Mouse (Mus musculus) testis, adult 2 months (tissue): ENCODE data around the gene Cdip1. TPM values are rescaled to one million over a fixed set of nuclear protein-coding genes. Genes with fewer than 3 reads are reported as not detected.

Experiments
- H3K27ac ChIP-seq: fragments of 200-500 bp; 2 replicates; pipeline ENCODE4 v1.5.1; 2012; ENCODE audit warnings: low read depth, low read length; ENCODE audit not compliant: control insufficient read depth, insufficient read depth
- H3K27me3 ChIP-seq: fragments of 200-500 bp; 2 replicates; pipeline ENCODE4 v1.6.1; 2012; ENCODE audit warnings: mild to moderate bottlenecking, low read length, moderate library complexity; ENCODE audit not compliant: control insufficient read depth, insufficient read depth
- H3K36me3 ChIP-seq: fragments of 200-500 bp; 2 replicates; pipeline ENCODE4 v1.6.1; 2012; ENCODE audit warnings: mild to moderate bottlenecking, low read length; ENCODE audit not compliant: control insufficient read depth, insufficient read depth
- H3K4me1 ChIP-seq: fragments of 200-500 bp; 2 replicates; pipeline ENCODE4 v1.6.1; 2012; ENCODE audit warnings: low read length; ENCODE audit not compliant: control insufficient read depth, insufficient read depth
- H3K4me3 ChIP-seq: fragments of 200-500 bp; 2 replicates; pipeline ENCODE4 v1.5.1; 2012; ENCODE audit warnings: low read depth, mild to moderate bottlenecking, low read length, moderate library complexity, mixed read lengths; ENCODE audit not compliant: control insufficient read depth
- CTCF ChIP-seq: fragments of 200-500 bp; IDR thresholded peaks from 2 replicates; pipeline ENCODE4 v1.5.1; 2012; ENCODE audit warnings: low read depth, mild to moderate bottlenecking, inconsistent platforms, low read length, moderate library complexity; ENCODE audit not compliant: control insufficient read depth, insufficient read depth, insufficient replicate concordance
- POLR2A ChIP-seq: fragments of 200-500 bp; IDR thresholded peaks from 2 replicates; pipeline ENCODE4 v1.6.1; 2012; ENCODE audit warnings: low read depth, mild to moderate bottlenecking, inconsistent platforms, low read length, moderate library complexity; ENCODE audit not compliant: control insufficient read depth
- polyA plus RNA-seq: library from polyadenylated mRNA; depleted of rRNA; stranded (reverse); fragments of >200 nt; gene quantifications from 2 replicates; pipeline ENCODE4 v1.2.3, GENCODE M21; 2012

Gene Cdip1
- polyA plus RNA-seq, 1 experiment: 57.0 TPM

DNA sequence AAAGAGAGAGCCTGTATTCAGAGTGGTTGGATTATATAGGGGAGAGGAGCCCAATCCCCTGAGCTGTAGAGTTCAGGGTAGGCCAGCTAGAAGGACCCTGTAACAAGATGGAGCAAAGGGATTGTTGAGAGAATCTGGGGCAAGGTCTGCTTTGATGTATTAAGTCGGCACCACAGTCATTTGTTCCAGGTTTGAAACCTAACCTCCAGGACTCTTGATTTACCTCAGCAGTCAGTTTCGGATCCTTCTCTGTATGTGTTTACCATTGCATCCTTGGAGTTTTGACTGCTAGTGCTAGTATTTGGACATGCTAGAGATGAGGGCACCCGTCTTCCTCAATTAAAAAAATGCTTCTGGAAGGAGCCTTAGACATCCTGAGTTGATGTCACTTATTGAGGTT, 37.9 kb downstream of the Cdip1 start:
- H3K4me3 ChIP-seq: no peak overlapping the region
- no peaks in the 10 kb centered on the region for H3K36me3 ChIP-seq
- H3K27me3 ChIP-seq: no peaks in the 10 kb centered on the region
- TF ChIP-seq POLR2A: no peak
- TF ChIP-seq CTCF: no peak
- H3K4me1 ChIP-seq: no peaks in the 10 kb centered on the region
- H3K27ac ChIP-seq: no peak overlapping the region

DNA sequence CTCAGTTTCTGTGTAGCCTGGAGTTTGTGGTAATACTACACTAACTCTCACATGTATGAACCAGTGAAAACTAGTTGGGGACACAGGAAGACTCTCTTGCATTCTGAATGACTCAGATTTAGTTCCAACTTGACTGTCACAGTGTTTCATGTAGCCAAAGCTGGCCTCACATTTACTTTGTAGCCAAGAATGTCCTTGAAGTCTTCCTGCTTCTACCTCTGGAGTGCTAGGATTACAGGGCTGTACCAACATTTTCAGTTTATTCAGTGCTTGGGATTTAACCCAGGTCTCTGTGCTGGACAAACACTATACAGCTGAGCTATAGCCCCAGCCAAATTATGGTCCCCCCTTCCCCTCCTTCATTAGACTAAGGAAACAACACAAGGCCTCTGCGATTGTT, 47.9 kb downstream of the Cdip1 start:
- H3K27me3 ChIP-seq: no peaks in the 10 kb centered on the region
- H3K27ac ChIP-seq: peak overlapping the region; percentile 18; the same call in 1 of the 2 replicates
- H3K36me3 ChIP-seq: no peaks in the 10 kb centered on the region
- TF ChIP-seq CTCF (no peak), POLR2A (no peak)
- H3K4me1 ChIP-seq: no peaks in the 10 kb centered on the region; the same call in 1 of the 2 replicates
- H3K4me3 ChIP-seq: peak overlapping the region; percentile 83; the same call in 1 of the 2 replicates

GRCm38 (mm10) chr16:4739994-4740393, 50.1 kb downstream of the Cdip1 start:
- TF ChIP-seq CTCF (no peak), POLR2A (no peak)
- Histone ChIP-seq H3K4me1 (no peaks in the 10 kb centered on the region; the same call in 1 of the 2 replicates), H3K36me3 (no peaks in the 10 kb centered on the region), H3K27ac (no peak overlapping the region), H3K4me3 (peak overlapping the region; percentile 64), H3K27me3 (no peaks in the 10 kb centered on the region)

GRCm38 (mm10) chr16:4736262-4736661, 53.8 kb downstream of the Cdip1 start:
- H3K4me3 ChIP-seq: no peak overlapping the region
- no peaks in the 10 kb centered on the region for H3K36me3 ChIP-seq
- H3K4me1 ChIP-seq: no peaks in the 10 kb centered on the region
- no peak overlapping the region for H3K27ac ChIP-seq
- H3K27me3 ChIP-seq: no peaks in the 10 kb centered on the region
- TF ChIP-seq POLR2A (no peak), CTCF (no peak)

GRCm38 (mm10) chr16:4730776-4731358, 59.2 kb downstream of the Cdip1 start:
- no peaks in the 10 kb centered on the region for H3K36me3 ChIP-seq
- TF ChIP-seq CTCF (no peak), POLR2A (no peak)
- H3K27ac ChIP-seq: no peak overlapping the region
- no peak overlapping the region for H3K4me3 ChIP-seq
- 0 out of 2 replicates have a peak, but pooled peaks cover 2% of the 10 kb centered on the region for H3K4me1 ChIP-seq
- no peaks in the 10 kb centered on the region for H3K27me3 ChIP-seq

DNA sequence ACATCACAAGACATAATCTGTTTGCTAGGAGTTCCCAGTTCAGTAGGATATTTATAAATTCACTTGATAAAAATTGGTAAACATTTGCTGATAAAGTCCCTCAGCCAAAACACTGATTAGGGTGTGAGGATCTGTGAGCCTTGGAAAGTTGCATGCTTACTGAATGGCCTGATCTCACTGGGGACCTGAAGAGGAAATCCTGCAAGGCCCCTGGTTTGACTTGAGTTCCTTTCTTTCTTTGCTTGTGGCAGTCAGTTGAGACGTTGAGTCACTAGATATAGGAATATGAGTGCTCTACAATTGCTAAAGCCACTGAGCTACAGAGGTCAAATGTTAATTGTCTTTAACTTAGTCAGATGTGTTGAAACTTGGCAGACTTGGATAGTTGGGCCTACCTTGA, 62.1 kb downstream of the Cdip1 start:
- H3K4me1 ChIP-seq: 0 out of 2 replicates have a peak, but pooled peaks cover 2% of the 10 kb centered on the region
- H3K27ac ChIP-seq: no peak overlapping the region
- no peak for TF ChIP-seq CTCF
- no peak for TF ChIP-seq POLR2A
- no peak overlapping the region for H3K4me3 ChIP-seq
- no peaks in the 10 kb centered on the region for H3K36me3 ChIP-seq
- H3K27me3 ChIP-seq: no peaks in the 10 kb centered on the region

GRCm38 (mm10) chr16:4727526-4727925, 62.6 kb downstream of the Cdip1 start:
- 0 out of 2 replicates have a peak, but pooled peaks cover 2% of the 10 kb centered on the region for H3K4me1 ChIP-seq
- H3K36me3 ChIP-seq: no peaks in the 10 kb centered on the region
- TF ChIP-seq POLR2A (no peak), CTCF (no peak)
- no peak overlapping the region for H3K4me3 ChIP-seq
- no peaks in the 10 kb centered on the region for H3K27me3 ChIP-seq
- no peak overlapping the region for H3K27ac ChIP-seq
